11 mouse cellular contexts compared by ENCODE assay signal in genomic region chr6:99057113-99057553, GRCm38 (mm10).
DNase-seq lines count a peak whose midpoint lies in the region; ATAC-seq lines count a peak whose summit lies in the region.
"Had no signal": no experiment of that assay in that cellular context is flagged by ENCODE, and none has a peak within 500 bp of the region (broad histone marks: within the 10 kb centered on the region; RNA-seq: fewer than 3 reads in every experiment).

No protein-coding gene starts in this region.

- peaks cover 11% of the 10 kb centered on the region; the same call in 1 of the 2 replicates for H3K4me1 ChIP-seq in heart, embryonic 11.5 days (ENCODE audit: control insufficient read depth, insufficient read depth, low read length)
- H3K4me1 ChIP-seq: neural tube, embryonic 15.5 days had no signal

- no peak for DNase-seq in frontal cortex, postnatal 14 days (ENCODE audit: low spot score in 2 of 2)
- DNase-seq in CD4-positive helper T cell, adult 2 months (ENCODE audit: low read depth, low spot score), result peak; percentile 75
- no peak for DNase-seq in adrenal gland, adult 8-10 months
- no peak for DNase-seq in kidney, adult 8-10 months
- DNase-seq: kidney, postnatal 14 days had no signal

- H3K27me3 ChIP-seq in heart, embryonic 11.5 days (ENCODE audit: control insufficient read depth, insufficient read depth, low read length), result no peaks in the 10 kb centered on the region
- H3K27me3 ChIP-seq: megakaryocyte, embryonic 14.5 days; neural tube, embryonic 15.5 days had no signal

- 86% methylated on average over 4 of the region's 4 CpGs for WGBS in heart, embryonic 11.5 days (ENCODE audit: insufficient replicate concordance)

- no peak overlapping the region for H3K4me3 ChIP-seq in heart, embryonic 11.5 days (ENCODE audit: low read depth, low read length)
- H3K4me3 ChIP-seq: megakaryocyte, embryonic 14.5 days; neural tube, embryonic 15.5 days had no signal

- H3K9me3 ChIP-seq in heart, embryonic 11.5 days (replicated peaks; ENCODE audit: control insufficient read depth, low read length), result no peaks in the 10 kb centered on the region
- H3K9me3 ChIP-seq: megakaryocyte, embryonic 14.5 days; neural tube, embryonic 15.5 days had no signal

- no peak overlapping the region for H3K4me2 ChIP-seq in heart, embryonic 11.5 days
- H3K4me2 ChIP-seq: neural tube, embryonic 15.5 days had no signal

- peak; percentile 79 for ATAC-seq in frontal cortex, adult (ENCODE audit: low TSS enrichment)
- peak; percentile 68 for ATAC-seq in granulocyte monocyte progenitor cell, adult 5-6 weeks (replicated peaks; ENCODE audit: poor library complexity, severe bottlenecking)
- peak; percentile 60 for ATAC-seq in neutrophil, adult 5-6 weeks (ENCODE audit: extremely low read depth, insufficient number of reproducible peaks, low FRiP score, poor library complexity, severe bottlenecking)
- ATAC-seq in heart, embryonic 11.5 days (replicated peaks; ENCODE audit: insufficient number of reproducible peaks, low FRiP score, low TSS enrichment), result no peak

- no peaks in the 10 kb centered on the region for H3K36me3 ChIP-seq in heart, embryonic 11.5 days (ENCODE audit: control insufficient read depth, insufficient read depth, low read length)
- H3K36me3 ChIP-seq: neural tube, embryonic 15.5 days had no signal

- no peak overlapping the region for H3K9ac ChIP-seq in heart, embryonic 11.5 days (ENCODE audit: low read depth, low read length)
- H3K9ac ChIP-seq: neural tube, embryonic 15.5 days had no signal

- no peak overlapping the region for H3K27ac ChIP-seq in heart, embryonic 11.5 days (ENCODE audit: low read depth, low read length)
- H3K27ac ChIP-seq: neural tube, embryonic 15.5 days had no signal
